Comparison of ENCODE assay signal across 9 mouse cellular contexts in genomic region chr4:83656571-83656970, GRCm38 (mm10).
A peak's percentile ranks its signal among the peaks of the same experiment; 100 is the strongest.
DNase-seq lines count a peak whose midpoint lies in the region; ATAC-seq and TF ChIP-seq lines count a peak whose summit lies in the region.
"Had no signal": no experiment of that assay in that cellular context is flagged by ENCODE, and none has a peak within 500 bp of the region (broad histone marks: within the 10 kb centered on the region; RNA-seq: fewer than 3 reads in every experiment).

No protein-coding gene starts in this region.

- no peak overlapping the region; the same call in 1 of the 2 replicates for H3K27ac ChIP-seq in intestine, embryonic 14.5 days (ENCODE audit: low read depth)
- H3K27ac ChIP-seq in intestine, postnatal 0 days (ENCODE audit: low read depth, low read length) = no peak overlapping the region
- peak overlapping the region; percentile 51; the same call in 1 of the 2 replicates for H3K27ac ChIP-seq in embryonic facial prominence, embryonic 13.5 days
- H3K27ac ChIP-seq in midbrain, embryonic 10.5 days (replicated peaks) = peak overlapping the region; percentile 74

- 20% methylated on average over 10 of the region's 10 CpGs for WGBS in intestine, embryonic 14.5 days
- 51% methylated on average over 10 of the region's 10 CpGs for WGBS in intestine, postnatal 0 days
- WGBS in embryonic facial prominence, embryonic 13.5 days = 9% methylated on average over 10 of the region's 10 CpGs
- 4% methylated on average over 10 of the region's 10 CpGs for WGBS in midbrain, embryonic 10.5 days

- DNase-seq in intestine, embryonic 14.5 days (ENCODE audit: low spot score) = no peak
- peak; percentile 22 for DNase-seq in kidney, adult 18-20 months
- DNase-seq in midbrain, embryonic 10.5 days (ENCODE audit: low spot score) = peak; percentile 75
- no peak for DNase-seq in right cerebral cortex, postnatal 4 days

- H3K9me3 ChIP-seq in intestine, embryonic 14.5 days (ENCODE audit: control insufficient read depth, low read length) = no peaks in the 10 kb centered on the region
- H3K9me3 ChIP-seq in intestine, postnatal 0 days (ENCODE audit: control insufficient read depth) = no peaks in the 10 kb centered on the region
- no peaks in the 10 kb centered on the region for H3K9me3 ChIP-seq in embryonic facial prominence, embryonic 13.5 days
- H3K9me3 ChIP-seq in midbrain, embryonic 10.5 days (replicated peaks) = no peaks in the 10 kb centered on the region

- no peak overlapping the region for H3K9ac ChIP-seq in intestine, embryonic 14.5 days (ENCODE audit: low read length)
- H3K9ac ChIP-seq in intestine, postnatal 0 days (ENCODE audit: low read depth, low read length) = no peak overlapping the region
- H3K9ac ChIP-seq in embryonic facial prominence, embryonic 13.5 days = 0 out of 2 replicates have a peak overlapping the region, but pooled peaks have one; percentile 40

- H3K4me3 ChIP-seq in intestine, embryonic 14.5 days (ENCODE audit: low read depth, low read length) = no peak overlapping the region
- H3K4me3 ChIP-seq in intestine, postnatal 0 days (ENCODE audit: low read depth, low read length) = no peak overlapping the region
- no peak overlapping the region for H3K4me3 ChIP-seq in embryonic facial prominence, embryonic 13.5 days
- peak overlapping the region; percentile 22 for H3K4me3 ChIP-seq in midbrain, embryonic 10.5 days

- no peak for ATAC-seq in intestine, embryonic 14.5 days (replicated peaks; ENCODE audit: low FRiP score, low TSS enrichment, low read depth)
- ATAC-seq in intestine, postnatal 0 days = no peak
- ATAC-seq in embryonic facial prominence, embryonic 13.5 days (ENCODE audit: insufficient number of reproducible peaks, insufficient read depth, low FRiP score, low TSS enrichment, low read depth) = no peak
- ATAC-seq in monocyte, adult 5-6 weeks (replicated peaks; ENCODE audit: insufficient number of reproducible peaks, low FRiP score, low TSS enrichment, poor library complexity, severe bottlenecking) = no peak
- ATAC-seq in CD4-positive, CD25-positive, alpha-beta regulatory T cell, adult 4 months = no peak

- H3K27me3 ChIP-seq in intestine, embryonic 14.5 days (replicated peaks; ENCODE audit: control insufficient read depth, insufficient read depth, low read length) = no peaks in the 10 kb centered on the region
- H3K27me3 ChIP-seq in intestine, postnatal 0 days (replicated peaks; ENCODE audit: control insufficient read depth, insufficient read depth, low read length) = no peaks in the 10 kb centered on the region
- H3K27me3 ChIP-seq in embryonic facial prominence, embryonic 13.5 days = no peaks in the 10 kb centered on the region
- H3K27me3 ChIP-seq in midbrain, embryonic 10.5 days (ENCODE audit: low read depth, poor library complexity, severe bottlenecking) = no peaks in the 10 kb centered on the region

- no peaks in the 10 kb centered on the region for H3K4me1 ChIP-seq in intestine, embryonic 14.5 days (replicated peaks; ENCODE audit: control insufficient read depth, insufficient read depth, low read length)
- H3K4me1 ChIP-seq in intestine, postnatal 0 days (replicated peaks; ENCODE audit: control insufficient read depth, insufficient read depth, low read length) = no peaks in the 10 kb centered on the region
- peaks cover 18% of the 10 kb centered on the region for H3K4me1 ChIP-seq in embryonic facial prominence, embryonic 13.5 days
- peaks cover 35% of the 10 kb centered on the region for H3K4me1 ChIP-seq in midbrain, embryonic 10.5 days

- H3K4me2 ChIP-seq in intestine, embryonic 14.5 days (ENCODE audit: low read length) = peak overlapping the region; percentile 16
- no peak overlapping the region for H3K4me2 ChIP-seq in intestine, postnatal 0 days (replicated peaks; ENCODE audit: low read depth)
- peak overlapping the region; percentile 42 for H3K4me2 ChIP-seq in embryonic facial prominence, embryonic 13.5 days

- TF ChIP-seq CTCF in intestine, postnatal 0 days (IDR thresholded peaks at IDR 0.05; ENCODE audit: low read depth) = no peak

- H3K36me3 ChIP-seq in intestine, embryonic 14.5 days (ENCODE audit: control insufficient read depth, insufficient read depth, low read length) = no peaks in the 10 kb centered on the region
- no peaks in the 10 kb centered on the region for H3K36me3 ChIP-seq in intestine, postnatal 0 days (ENCODE audit: control insufficient read depth, insufficient read depth)
- no peaks in the 10 kb centered on the region for H3K36me3 ChIP-seq in embryonic facial prominence, embryonic 13.5 days
- H3K36me3 ChIP-seq in midbrain, embryonic 10.5 days = no peaks in the 10 kb centered on the region
- H3K36me3 ChIP-seq: G1E had no signal

Comparison
In these comparisons a context has a peak if more than half of its experiments do, and no peak if none do; other contexts are left out.
1. DNase-seq: peak in kidney, adult 18-20 months (single experiment) and midbrain, embryonic 10.5 days (single experiment); none in intestine, embryonic 14.5 days (single experiment) and right cerebral cortex, postnatal 4 days (single experiment).
2. H3K27ac ChIP-seq: peak in embryonic facial prominence, embryonic 13.5 days (single experiment) and midbrain, embryonic 10.5 days (single experiment); none in intestine, embryonic 14.5 days (single experiment) and intestine, postnatal 0 days (single experiment).